Mouse (Mus musculus): ENCODE results near the gene Tpst2. TPM values are rescaled to one million over a fixed set of nuclear protein-coding genes. Genes with fewer than 3 reads are reported as not detected.
A peak's percentile ranks its signal among the peaks of the same experiment; 100 is the strongest.
"Not testable (repeated sequence)": the region's sequence is repeated elsewhere in the genome, so short reads cannot be mapped to it uniquely, and the experiment has no call there.

The Tpst2 gene
- polyA plus RNA-seq, 1 experiment = 25.8 TPM

DNA sequence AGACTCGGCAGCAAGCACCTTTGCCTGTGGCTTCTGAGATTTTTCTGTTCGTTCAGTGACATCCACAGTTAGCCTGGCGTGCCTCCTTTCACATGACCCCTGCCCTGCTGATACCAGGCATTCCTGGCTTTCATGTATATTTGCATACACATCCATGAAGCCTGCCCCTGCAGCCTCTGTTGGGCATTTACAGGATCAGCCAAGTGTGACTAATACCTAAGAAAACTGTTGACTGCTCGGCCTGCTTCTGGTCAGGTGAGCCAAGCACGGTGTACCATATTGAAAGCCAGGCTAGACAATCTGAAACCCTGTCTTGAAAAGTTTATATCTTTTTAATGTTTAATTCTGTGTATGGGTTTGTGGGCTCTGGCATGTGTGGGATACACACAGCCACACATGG is 40.0 kb downstream of the Tpst2 start:
- Histone ChIP-seq H3K9me3 (replicated peaks; ENCODE audit: control insufficient read depth, insufficient read depth, low read length, poor library complexity, severe bottlenecking) (no peaks in the 10 kb centered on the region), H3K36me3 (ENCODE audit: control insufficient read depth, insufficient read depth, low read length, poor library complexity, severe bottlenecking) (peaks cover 9% of the 10 kb centered on the region; the same call in 1 of the 2 replicates), H3K4me3 (ENCODE audit: low read depth, low read length) (no peak overlapping the region), H3K27me3 (ENCODE audit: control insufficient read depth, insufficient read depth, low read length, poor library complexity, severe bottlenecking) (no peaks in the 10 kb centered on the region), H3K9ac (ENCODE audit: low read depth, poor library complexity, severe bottlenecking) (no peak overlapping the region), H3K4me1 (ENCODE audit: control insufficient read depth, insufficient read depth, low read length) (no peaks in the 10 kb centered on the region), H3K27ac (ENCODE audit: insufficient read depth, low read length) (no peak overlapping the region)
- no peak for TF ChIP-seq CTCF (IDR thresholded peaks at IDR 0.05; ENCODE audit: low read depth, low read length)
- no peak for TF ChIP-seq EP300 (IDR thresholded peaks at IDR 0.05; ENCODE audit: insufficient read depth, low read depth, low read length)
- no peak for TF ChIP-seq POLR2A (IDR thresholded peaks at IDR 0.05; ENCODE audit: insufficient read depth, low read length)

DNA sequence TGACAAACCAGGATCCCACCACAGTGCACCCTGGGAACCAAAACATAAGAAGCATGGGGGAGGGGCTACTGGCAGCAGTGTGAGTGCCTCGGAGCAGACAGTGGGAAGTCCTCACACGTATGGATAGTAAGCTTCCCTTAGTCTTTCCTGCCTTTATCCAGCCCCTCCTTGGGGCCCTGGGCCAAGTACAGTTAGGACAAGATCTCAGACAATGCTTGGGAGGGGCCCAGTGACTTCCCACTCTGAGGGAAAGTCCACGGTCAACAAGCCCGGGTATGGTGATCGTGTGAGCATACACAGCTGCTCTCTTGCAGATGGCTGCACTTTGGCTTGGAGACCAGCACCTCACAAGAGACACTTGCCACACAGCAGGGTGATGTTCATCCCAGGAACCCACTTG is 40.8 kb downstream of the Tpst2 start:
- Histone ChIP-seq H3K36me3 (ENCODE audit: control insufficient read depth, insufficient read depth, low read length, poor library complexity, severe bottlenecking) (peaks cover 9% of the 10 kb centered on the region; the same call in 1 of the 2 replicates), H3K9me3 (replicated peaks; ENCODE audit: control insufficient read depth, insufficient read depth, low read length, poor library complexity, severe bottlenecking) (no peaks in the 10 kb centered on the region), H3K4me3 (ENCODE audit: low read depth, low read length) (no peak overlapping the region), H3K27ac (ENCODE audit: insufficient read depth, low read length) (no peak overlapping the region), H3K9ac (ENCODE audit: low read depth, poor library complexity, severe bottlenecking) (no peak overlapping the region), H3K4me1 (ENCODE audit: control insufficient read depth, insufficient read depth, low read length) (no peaks in the 10 kb centered on the region), H3K27me3 (ENCODE audit: control insufficient read depth, insufficient read depth, low read length, poor library complexity, severe bottlenecking) (no peaks in the 10 kb centered on the region)
- TF ChIP-seq POLR2A (IDR thresholded peaks at IDR 0.05; ENCODE audit: insufficient read depth, low read length) (no peak), CTCF (IDR thresholded peaks at IDR 0.05; ENCODE audit: low read depth, low read length) (no peak), EP300 (IDR thresholded peaks at IDR 0.05; ENCODE audit: insufficient read depth, low read depth, low read length) (no peak)

DNA sequence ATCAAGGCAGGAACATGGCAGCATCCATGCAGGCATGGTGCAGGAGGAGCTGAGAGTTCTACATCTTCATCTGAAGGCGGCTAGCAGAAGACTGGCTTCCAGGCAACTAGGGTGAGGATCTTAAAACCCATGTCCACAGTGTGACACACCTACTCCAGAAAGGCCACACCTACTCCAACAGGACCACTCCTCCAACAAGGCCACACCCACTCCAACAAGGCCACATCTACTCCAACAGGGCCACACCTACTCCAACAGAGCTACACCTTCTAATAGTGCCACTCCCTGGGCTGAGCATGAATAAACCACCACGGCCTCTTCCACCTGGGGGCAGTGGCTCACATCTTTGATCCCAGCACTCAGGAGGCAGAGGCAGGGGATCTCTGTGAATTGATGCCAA is 42.9 kb downstream of the Tpst2 start:
- H3K27me3 ChIP-seq (ENCODE audit: control insufficient read depth, insufficient read depth, low read length, poor library complexity, severe bottlenecking); H3K4me1 ChIP-seq (ENCODE audit: control insufficient read depth, insufficient read depth, low read length); H3K27ac ChIP-seq (ENCODE audit: insufficient read depth, low read length); H3K9ac ChIP-seq (ENCODE audit: low read depth, poor library complexity, severe bottlenecking); H3K36me3 ChIP-seq (ENCODE audit: control insufficient read depth, insufficient read depth, low read length, poor library complexity, severe bottlenecking); H3K4me3 ChIP-seq (ENCODE audit: low read depth, low read length); H3K9me3 ChIP-seq (replicated peaks; ENCODE audit: control insufficient read depth, insufficient read depth, low read length, poor library complexity, severe bottlenecking): not testable (repeated sequence)
- TF ChIP-seq CTCF (IDR thresholded peaks at IDR 0.05; ENCODE audit: low read depth, low read length) = peak; percentile 16

DNA sequence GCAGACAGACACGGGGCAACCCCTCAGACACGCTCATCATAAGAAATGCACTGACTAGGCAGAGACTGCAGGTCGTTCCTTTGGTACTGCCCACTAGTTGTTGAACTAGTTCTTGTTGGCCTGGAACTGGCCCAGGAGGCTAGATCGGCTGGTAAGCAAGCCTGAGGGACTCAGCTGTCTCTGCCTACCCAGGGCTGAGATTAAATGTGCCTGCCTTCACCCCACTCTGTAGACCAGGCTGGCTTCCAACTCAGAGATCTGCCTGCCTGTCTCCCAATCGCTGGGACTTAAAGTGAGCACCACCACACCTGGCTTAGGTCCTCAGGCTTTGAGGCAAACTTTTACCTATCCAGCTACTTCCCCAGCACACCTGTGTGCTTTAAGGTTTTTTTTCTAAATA is 43.9 kb downstream of the Tpst2 start:
- Histone ChIP-seq H3K36me3 (ENCODE audit: control insufficient read depth, insufficient read depth, low read length, poor library complexity, severe bottlenecking) (peaks cover 3% of the 10 kb centered on the region; the same call in 1 of the 2 replicates), H3K27me3 (ENCODE audit: control insufficient read depth, insufficient read depth, low read length, poor library complexity, severe bottlenecking) (no peaks in the 10 kb centered on the region), H3K27ac (ENCODE audit: insufficient read depth, low read length) (no peak overlapping the region), H3K4me3 (ENCODE audit: low read depth, low read length) (no peak overlapping the region), H3K4me1 (ENCODE audit: control insufficient read depth, insufficient read depth, low read length) (no peaks in the 10 kb centered on the region), H3K9ac (ENCODE audit: low read depth, poor library complexity, severe bottlenecking) (no peak overlapping the region), H3K9me3 (replicated peaks; ENCODE audit: control insufficient read depth, insufficient read depth, low read length, poor library complexity, severe bottlenecking) (no peaks in the 10 kb centered on the region)
- TF ChIP-seq POLR2A (IDR thresholded peaks at IDR 0.05; ENCODE audit: insufficient read depth, low read length) (no peak), EP300 (IDR thresholded peaks at IDR 0.05; ENCODE audit: insufficient read depth, low read depth, low read length) (no peak), CTCF (IDR thresholded peaks at IDR 0.05; ENCODE audit: low read depth, low read length) (no peak)

DNA sequence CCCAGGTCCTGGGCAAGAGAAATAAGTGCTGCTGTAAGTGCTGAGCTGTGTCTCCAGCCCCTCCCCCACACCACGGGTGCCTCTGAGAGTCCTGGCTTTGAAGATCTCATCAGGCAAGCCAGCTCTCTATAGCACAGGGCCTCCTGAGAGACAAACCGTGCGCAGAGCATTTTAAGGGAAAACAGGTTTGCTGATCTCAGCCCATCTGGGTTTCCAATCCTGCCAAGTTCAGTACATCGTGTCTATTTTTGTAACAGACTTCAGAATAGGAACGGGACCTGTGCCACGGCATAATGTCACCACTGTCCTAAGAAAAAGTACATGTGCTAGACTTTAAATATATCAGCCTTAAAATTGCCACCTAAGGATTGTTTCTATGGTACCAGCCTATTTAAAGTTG is 44.4 kb downstream of the Tpst2 start:
- H3K9me3 ChIP-seq (replicated peaks; ENCODE audit: control insufficient read depth, insufficient read depth, low read length, poor library complexity, severe bottlenecking) = no peaks in the 10 kb centered on the region
- no peaks in the 10 kb centered on the region for H3K36me3 ChIP-seq (ENCODE audit: control insufficient read depth, insufficient read depth, low read length, poor library complexity, severe bottlenecking)
- no peak overlapping the region for H3K4me3 ChIP-seq (ENCODE audit: low read depth, low read length)
- H3K27me3 ChIP-seq (ENCODE audit: control insufficient read depth, insufficient read depth, low read length, poor library complexity, severe bottlenecking) = no peaks in the 10 kb centered on the region
- no peak overlapping the region for H3K27ac ChIP-seq (ENCODE audit: insufficient read depth, low read length)
- H3K4me1 ChIP-seq (ENCODE audit: control insufficient read depth, insufficient read depth, low read length) = no peaks in the 10 kb centered on the region
- TF ChIP-seq EP300 (IDR thresholded peaks at IDR 0.05; ENCODE audit: insufficient read depth, low read depth, low read length) (no peak), CTCF (IDR thresholded peaks at IDR 0.05; ENCODE audit: low read depth, low read length) (no peak), POLR2A (IDR thresholded peaks at IDR 0.05; ENCODE audit: insufficient read depth, low read length) (no peak)
- no peak overlapping the region for H3K9ac ChIP-seq (ENCODE audit: low read depth, poor library complexity, severe bottlenecking)

DNA sequence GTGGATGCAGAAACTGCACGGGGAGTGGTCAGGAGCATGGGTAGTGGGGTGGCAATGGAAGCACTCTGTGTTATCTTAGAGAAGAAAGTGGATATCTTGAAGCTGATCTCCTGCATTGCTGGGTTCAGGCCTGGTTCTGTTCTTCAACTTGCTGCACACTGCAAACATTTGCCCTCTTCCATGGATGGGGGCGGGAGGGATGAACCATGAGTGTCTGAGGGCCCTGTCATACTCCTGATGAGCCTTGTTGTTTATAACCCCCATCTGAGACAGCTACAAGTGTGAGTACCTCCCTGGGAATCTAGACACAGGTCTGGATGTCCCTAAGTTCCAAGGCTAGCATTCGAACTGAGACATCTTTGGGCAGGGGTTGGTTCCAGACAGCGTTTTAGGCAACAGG is 44.9 kb downstream of the Tpst2 start:
- H3K4me3 ChIP-seq (ENCODE audit: low read depth, low read length) = no peak overlapping the region
- no peak overlapping the region for H3K9ac ChIP-seq (ENCODE audit: low read depth, poor library complexity, severe bottlenecking)
- H3K27me3 ChIP-seq (ENCODE audit: control insufficient read depth, insufficient read depth, low read length, poor library complexity, severe bottlenecking) = no peaks in the 10 kb centered on the region
- H3K27ac ChIP-seq (ENCODE audit: insufficient read depth, low read length) = no peak overlapping the region
- H3K36me3 ChIP-seq (ENCODE audit: control insufficient read depth, insufficient read depth, low read length, poor library complexity, severe bottlenecking) = no peaks in the 10 kb centered on the region
- no peaks in the 10 kb centered on the region for H3K4me1 ChIP-seq (ENCODE audit: control insufficient read depth, insufficient read depth, low read length)
- H3K9me3 ChIP-seq (replicated peaks; ENCODE audit: control insufficient read depth, insufficient read depth, low read length, poor library complexity, severe bottlenecking) = no peaks in the 10 kb centered on the region
- TF ChIP-seq EP300 (IDR thresholded peaks at IDR 0.05; ENCODE audit: insufficient read depth, low read depth, low read length) = no peak
- TF ChIP-seq POLR2A (IDR thresholded peaks at IDR 0.05; ENCODE audit: insufficient read depth, low read length) = no peak
- TF ChIP-seq CTCF (IDR thresholded peaks at IDR 0.05; ENCODE audit: low read depth, low read length) = no peak

Measured in ES-Bruce4 (cell line).